Mouse (Mus musculus): ENCODE results near the gene Osbpl3. TPM values are rescaled to one million over a fixed set of nuclear protein-coding genes. Genes with fewer than 3 reads are reported as not detected.

The Osbpl3 gene
- total RNA-seq, 2 experiments from 2014 or later, result 39.2 to 44.0 TPM

GRCm38 (mm10) chr6:50273947-50274346 is 182.1 kb downstream of the Osbpl3 start:
- DNase-seq, result no peak

DNA sequence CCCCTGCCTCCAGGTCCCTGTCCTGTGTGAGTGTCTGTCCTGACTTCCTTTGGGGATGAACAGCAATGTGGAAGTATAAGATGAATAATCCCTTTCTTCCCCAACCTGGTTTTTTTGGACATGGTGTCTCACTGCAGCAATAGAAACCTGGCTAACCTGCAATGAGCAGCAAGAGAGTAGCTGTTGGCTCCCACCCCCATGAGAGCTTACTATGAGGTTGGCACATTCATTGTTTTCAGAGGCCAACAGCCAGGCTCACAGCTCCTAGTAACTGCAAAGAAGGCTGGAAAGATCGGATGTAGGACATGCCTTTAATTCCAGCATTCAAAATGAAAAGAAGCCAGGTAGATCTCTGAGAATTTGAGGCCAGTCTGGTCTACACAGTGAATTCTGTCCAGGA is 182.6 kb downstream of the Osbpl3 start:
- DNase-seq, result no peak

DNA sequence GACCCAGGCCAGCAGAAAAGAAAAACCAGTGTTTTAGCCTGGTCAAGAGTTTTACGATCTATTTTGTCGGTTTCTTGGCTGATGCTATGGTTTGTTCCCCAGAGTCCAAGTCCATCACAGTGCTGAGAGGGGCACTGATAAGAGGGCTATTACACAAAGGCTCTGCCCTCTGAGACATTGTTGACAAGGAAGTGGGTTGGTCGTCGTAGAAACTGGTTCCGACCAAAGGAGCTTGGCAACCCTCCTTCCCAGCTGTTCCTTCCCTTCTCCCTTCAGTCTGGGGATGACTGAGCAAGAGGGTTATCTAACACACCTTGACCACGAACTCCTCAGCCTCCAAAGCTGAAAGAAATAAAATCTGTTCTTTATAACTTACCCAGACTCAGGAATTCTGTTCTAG is 192.3 kb downstream of the Osbpl3 start, which contains the start of gene Gsdme:
Gene Gsdme (minus strand): TSS at position 193 of the 400 bp plus-strand sequence.
- DNase-seq, result no peak

- no peak for DNase-seq
Measured at GRCm38 (mm10) chr6:50262310-50262709, 193.7 kb downstream of the Osbpl3 start.

DNA sequence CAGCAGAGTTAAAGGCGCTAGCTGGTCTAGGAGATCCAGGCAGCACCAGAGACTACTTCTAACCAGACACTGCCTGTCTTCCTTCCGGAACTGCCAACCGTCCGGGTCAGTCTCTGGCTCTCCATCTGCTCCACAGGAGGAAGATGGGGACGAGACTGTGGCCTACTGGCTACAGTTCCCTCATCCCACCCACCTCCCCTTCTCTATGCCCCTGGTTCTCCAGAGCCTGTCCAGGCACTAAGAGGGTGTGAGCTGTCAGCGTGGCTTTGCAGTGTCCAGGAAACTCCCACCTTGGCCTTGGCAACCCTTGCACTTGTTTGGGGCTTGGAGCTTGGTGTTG is 194.1 kb downstream of the Osbpl3 start:
- DNase-seq, result no peak

DNA sequence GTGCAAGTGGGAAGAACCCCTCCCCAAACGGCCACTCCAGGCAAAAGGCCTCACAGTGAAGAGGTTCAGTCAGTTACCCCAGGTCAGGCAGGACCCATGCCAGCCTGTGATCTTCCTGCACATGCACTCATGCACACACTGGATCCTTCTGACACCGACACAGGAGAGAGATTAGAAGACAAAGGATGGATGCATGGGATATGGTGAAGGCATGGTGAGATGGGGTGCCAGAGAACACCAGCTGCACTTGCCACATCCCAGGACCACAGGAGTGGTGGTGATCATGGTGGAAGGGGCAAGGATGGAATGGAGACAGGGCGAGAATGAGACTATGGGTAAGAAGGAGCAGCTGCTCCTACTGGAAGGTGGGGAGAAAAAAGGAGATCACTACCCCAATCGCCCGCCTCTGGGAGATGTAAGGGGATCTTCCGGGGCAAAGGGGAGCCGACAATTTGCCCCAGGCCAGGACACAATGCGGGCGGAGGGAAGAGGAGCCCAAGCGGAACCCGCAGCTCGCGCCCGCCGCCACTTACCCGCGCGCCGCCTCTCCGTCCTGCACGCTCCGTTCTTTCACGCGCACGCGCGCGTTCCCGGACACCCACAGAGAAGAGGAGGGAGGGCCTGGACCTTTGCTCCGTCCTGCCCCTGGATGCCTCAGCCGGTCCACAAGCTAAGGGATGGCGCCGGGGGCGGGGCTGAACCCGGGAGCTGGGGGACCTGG is 194.6 kb downstream of the Osbpl3 start:
- DNase-seq, result peak; percentile 83

GRCm38 (mm10) chr6:50255356-50255755 is 200.6 kb downstream of the Osbpl3 start:
- no peak for DNase-seq

DNA sequence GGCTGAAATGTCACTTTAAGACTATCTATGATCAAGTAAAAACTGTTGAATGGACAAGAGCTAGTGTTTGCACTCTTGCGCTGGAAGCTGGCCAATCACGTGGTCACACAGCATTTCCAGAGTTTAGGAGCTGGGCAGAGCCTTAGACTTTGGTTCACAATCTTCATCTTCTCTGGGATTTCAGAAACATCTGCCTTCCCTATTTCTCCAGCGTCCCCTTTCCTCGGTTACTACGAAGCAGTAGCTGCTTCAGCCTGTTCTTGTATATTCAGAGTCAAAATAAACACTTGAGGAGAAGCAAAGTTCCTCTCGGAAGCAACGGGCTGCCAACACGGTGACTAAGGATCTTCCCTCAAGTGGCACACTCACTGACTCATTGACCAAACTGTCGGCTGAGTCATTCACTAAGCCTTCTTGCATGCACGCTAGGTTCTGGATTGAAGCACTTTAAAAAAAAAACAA is 201.2 kb downstream of the Osbpl3 start:
- DNase-seq, result peak; percentile 76

DNA sequence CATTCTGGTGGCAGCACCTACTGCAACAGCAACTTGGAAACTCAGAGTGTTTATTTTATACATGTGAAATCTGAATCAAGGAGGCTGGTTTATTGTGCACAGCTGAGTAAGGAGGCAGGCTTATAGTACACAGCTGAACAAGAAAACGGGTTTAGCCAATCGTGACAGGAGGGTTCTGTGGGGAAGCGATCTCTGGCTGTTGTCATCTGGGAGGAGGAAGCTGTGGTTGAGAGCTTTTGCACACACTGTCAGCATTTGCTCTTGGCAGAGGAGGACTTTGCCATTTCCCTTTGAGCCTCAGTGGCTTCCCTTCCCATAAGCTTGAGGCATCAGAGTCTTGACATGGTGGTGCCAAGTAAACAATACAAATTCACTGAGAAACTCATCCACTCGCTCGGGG is 203.3 kb downstream of the Osbpl3 start:
- peak; percentile 4 for DNase-seq

DNA sequence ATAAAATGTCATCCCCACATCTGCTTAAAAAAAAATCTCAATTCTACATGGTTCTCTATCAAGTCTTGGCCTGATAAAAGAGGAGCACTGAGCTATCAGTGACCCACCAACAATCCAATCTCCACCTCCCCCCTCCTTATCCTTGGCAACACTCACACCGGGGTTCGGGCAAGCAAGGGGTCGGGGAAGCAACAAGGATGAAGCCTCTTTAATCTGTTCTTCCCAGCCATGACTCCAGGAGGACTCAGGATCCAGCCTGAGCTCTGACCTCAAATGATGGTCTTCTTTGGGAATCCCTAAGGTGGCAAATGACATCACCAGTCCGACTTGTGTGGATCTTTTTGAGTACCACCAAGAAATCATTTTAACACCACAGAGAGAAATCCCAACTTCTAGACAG is 208.2 kb downstream of the Osbpl3 start:
- DNase-seq, result peak; percentile 1

DNA sequence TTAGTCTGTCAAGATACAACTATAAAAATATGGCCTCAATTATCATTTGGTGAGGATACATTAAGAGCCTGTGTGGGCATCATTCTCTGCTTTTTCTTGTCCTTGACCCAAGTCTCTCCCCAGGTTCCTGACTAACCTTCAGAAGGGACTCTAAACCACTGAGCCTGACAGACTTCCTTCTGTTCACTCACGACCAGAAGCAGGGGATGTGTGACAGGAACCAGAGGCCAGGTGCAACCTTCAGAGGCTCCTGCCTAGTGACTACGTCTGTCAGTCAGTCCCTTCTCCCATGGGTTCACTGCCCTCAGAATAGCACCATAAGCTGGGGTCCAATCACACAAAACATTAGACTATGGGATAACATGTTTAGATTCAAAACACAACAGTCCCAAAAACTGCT is 208.6 kb downstream of the Osbpl3 start:
- DNase-seq, result peak; percentile 1

- no peak for DNase-seq
Measured at GRCm38 (mm10) chr6:50244967-50245366, 211.0 kb downstream of the Osbpl3 start.

GRCm38 (mm10) chr6:50244126-50244525 is 211.9 kb downstream of the Osbpl3 start:
- no peak for DNase-seq

Other genes starting within 250 kb of the Osbpl3 start
- under 1 TPM; 0.57 to 0.61 TPM for gene Gsdme, start 192.3 kb downstream of the Osbpl3 start, total RNA-seq (2021)
- gene Cycs, start 110.3 kb upstream of the Osbpl3 start, total RNA-seq (2021), result 100 to 1,000 TPM; 143 to 150 TPM
- under 1 TPM; 0.36 to 0.55 TPM for gene 4921507P07Rik, start 140.4 kb upstream of the Osbpl3 start, total RNA-seq (2021)
- gene Npvf, start 198.2 kb upstream of the Osbpl3 start, total RNA-seq (2021), result under 1 TPM in 1 of 2 experiments, not detected in 1; 0.45 TPM

All from heart, postnatal 4 days (tissue).